Mouse (Mus musculus) layer of hippocampus, adult 6 months (tissue): ENCODE results near the gene Lyve1. TPM values are rescaled to one million over a fixed set of nuclear protein-coding genes. Genes with fewer than 3 reads are reported as not detected.

ENCODE experiments used
- long read RNA-seq, 2 experiments: library from polyadenylated mRNA; unstranded; transcript quantifications; one replicate each; pipeline ENCODE4 v2.0.0; 2019 to 2020
- microRNA-seq: library from miRNA; unstranded; fragments of <30 nt; microRNA quantifications from one replicate; pipeline ENCODE4 v1.2.0, GENCODE M21; 2020
- polyA plus RNA-seq: library from polyadenylated mRNA; unstranded; fragments of <200 nt; fragmentation: Nextera tagmentation; gene quantifications from 2 replicates; pipeline ENCODE4 v1.2.3, GENCODE M21; 2021

Gene Lyve1
- 0.19 and 0.20 TPM in 2 replicates for polyA plus RNA-seq
- long read RNA-seq, experiment 1, partial matches to known transcripts: 2 of 2 reads
- long read RNA-seq, experiment 1, other reads (novel, unspliced or antisense): 0 of 2 reads
- long read RNA-seq, experiment 2, partial matches to known transcripts: 0 of 3 reads
- long read RNA-seq, experiment 2, other reads (novel, unspliced or antisense): 0 of 3 reads

DNA sequence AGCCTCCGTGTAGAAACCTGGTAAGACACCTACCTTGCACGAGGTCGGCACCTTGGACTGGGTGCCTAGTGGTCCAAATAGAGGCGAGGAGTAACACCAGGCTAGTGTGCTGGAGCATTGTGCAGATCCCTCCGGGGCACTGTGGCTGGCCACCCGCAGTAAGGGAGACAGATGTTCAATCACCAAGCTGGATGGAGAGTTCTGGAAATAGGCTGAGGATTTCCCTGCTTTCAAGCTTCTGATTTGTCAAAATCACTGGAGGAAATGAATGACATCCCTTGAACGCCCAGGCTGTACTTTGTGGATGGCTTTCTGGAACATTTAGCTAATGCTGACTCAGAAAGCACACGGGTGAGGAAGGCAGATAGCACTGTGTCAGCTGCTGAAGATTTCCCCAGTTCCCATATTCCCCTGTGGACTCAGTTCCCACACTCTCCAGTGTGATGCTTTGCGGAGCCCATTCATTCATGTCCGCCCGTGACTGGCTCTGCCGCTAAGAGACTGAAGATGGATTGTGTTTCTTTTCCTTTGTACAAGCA lies at the start of gene Lyve1:
Lyve1 (minus strand) TSS at position 489 of the 539 bp plus-strand sequence.

DNA sequence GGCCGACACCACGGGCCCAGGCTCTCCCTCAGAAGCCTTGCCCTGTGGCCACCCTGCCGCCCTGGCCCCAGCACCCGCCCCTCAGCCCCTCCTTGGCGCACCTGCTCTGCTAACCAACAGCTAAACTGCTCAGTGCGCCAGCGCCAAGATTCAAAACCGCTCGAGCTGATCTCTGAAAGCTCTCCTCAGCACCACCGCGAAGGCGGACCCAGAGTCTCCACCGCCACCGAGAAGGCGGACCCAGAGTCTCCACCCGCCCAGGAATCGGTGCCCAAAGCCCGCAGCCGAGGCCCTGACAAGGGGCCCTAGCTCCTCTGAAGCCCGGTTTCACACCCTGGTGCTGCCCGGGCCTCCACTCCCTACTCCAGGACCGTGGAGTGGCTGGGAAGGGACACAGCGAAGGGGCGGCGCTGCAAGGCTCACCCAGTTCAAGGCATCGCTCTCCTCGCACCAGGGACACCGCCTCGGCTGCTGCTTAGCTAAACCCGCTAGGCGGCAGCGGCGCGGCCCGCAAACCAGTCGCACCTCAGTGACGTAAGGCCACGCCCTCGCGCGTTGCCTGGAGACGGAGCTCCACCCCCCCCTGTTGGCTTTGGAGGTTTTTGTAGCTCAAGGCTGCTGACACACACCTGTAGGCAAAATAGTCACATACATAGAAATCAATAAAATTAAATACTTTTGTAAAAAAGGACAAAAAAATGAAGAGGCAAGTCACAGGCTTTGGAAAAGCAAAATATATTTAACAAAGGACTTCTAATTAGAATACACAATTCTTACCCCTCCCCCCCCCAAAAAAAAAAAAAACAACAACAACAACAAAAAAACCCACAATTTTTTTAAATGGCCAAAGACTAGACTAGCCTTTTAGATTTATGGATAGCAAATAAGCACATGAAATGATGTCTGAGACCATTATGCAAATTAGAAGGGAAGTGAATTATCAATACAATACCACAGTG lies 18.8 kb downstream of the Lyve1 start, which contains the start of gene Rnf141:
Rnf141 (minus strand) TSS at position 542 of the 959 bp plus-strand sequence.

Small RNAs within 50 kb of the gene (microRNA-seq; reads per million reads assigned to microRNA genes)
- not detected for gene Gm47282

Other genes with a start within 250 kb of the Lyve1 start
- gene Sbf2, start 248.3 kb downstream of the Lyve1 start, polyA plus RNA-seq: 2.9 and 3.4 TPM in 2 replicates
- gene Adm, start 235.6 kb downstream of the Lyve1 start, polyA plus RNA-seq: 2.2 and 3.1 TPM in 2 replicates
- gene Ampd3, start 95.0 kb downstream of the Lyve1 start, polyA plus RNA-seq: 9.4 and 9.5 TPM in 2 replicates
- 190 and 205 TPM in 2 replicates for gene Rnf141, start 18.8 kb downstream of the Lyve1 start, polyA plus RNA-seq
- gene Mrvi1, start 119.2 kb upstream of the Lyve1 start, polyA plus RNA-seq: 0.26 and 0.40 TPM in 2 replicates
- gene Ctr9, start 165.7 kb upstream of the Lyve1 start, polyA plus RNA-seq: 23.8 and 27.3 TPM in 2 replicates
- gene Eif4g2, start 219.8 kb upstream of the Lyve1 start, polyA plus RNA-seq: 58.2 and 68.6 TPM in 2 replicates